Mouse (Mus musculus): Measurements from ENCODE around the gene Clybl. TPM values are rescaled to one million over a fixed set of nuclear protein-coding genes. Genes with fewer than 3 reads are reported as not detected.

Clybl gene
- polyA plus RNA-seq, 1 experiment from 2014 or later: 17.2 TPM

- WGBS: 89% methylated on average over 18 of the region's 18 CpGs
- H3K36me3 ChIP-seq (ENCODE audit: control insufficient read depth, insufficient read depth, low read length): no peaks in the 10 kb centered on the region
- H3K27me3 ChIP-seq (ENCODE audit: control insufficient read depth, insufficient read depth, low read length): no peaks in the 10 kb centered on the region
- no peak overlapping the region for H3K9ac ChIP-seq (replicated peaks; ENCODE audit: low read length)
- H3K9me3 ChIP-seq (ENCODE audit: control insufficient read depth, low read length): no peaks in the 10 kb centered on the region
- H3K4me3 ChIP-seq (replicated peaks; ENCODE audit: low read depth, low read length): no peak overlapping the region
- no peak for DNase-seq
- H3K4me2 ChIP-seq (ENCODE audit: low read length): no peak overlapping the region
- H3K27ac ChIP-seq (replicated peaks; ENCODE audit: low read depth, low read length): no peak overlapping the region
- no peaks in the 10 kb centered on the region for H3K4me1 ChIP-seq (ENCODE audit: control insufficient read depth, insufficient read depth, low read length)
- no peak for ATAC-seq (ENCODE audit: low FRiP score, low TSS enrichment)
These were observed 65.7 kb downstream of the Clybl start for GRCm38 (mm10) chr14:122246919-122247859.

GRCm38 (mm10) chr14:122249123-122249522 is 67.6 kb downstream of the Clybl start:
- H3K27me3 ChIP-seq (ENCODE audit: control insufficient read depth, insufficient read depth, low read length): 0 out of 2 replicates have a peak, but pooled peaks cover 2% of the 10 kb centered on the region
- H3K4me3 ChIP-seq (replicated peaks; ENCODE audit: low read depth, low read length): no peak overlapping the region
- WGBS: 86% methylated on average over 3 of the region's 3 CpGs
- no peak overlapping the region for H3K9ac ChIP-seq (replicated peaks; ENCODE audit: low read length)
- H3K4me2 ChIP-seq (ENCODE audit: low read length): no peak overlapping the region
- H3K4me1 ChIP-seq (ENCODE audit: control insufficient read depth, insufficient read depth, low read length): no peaks in the 10 kb centered on the region
- H3K9me3 ChIP-seq (ENCODE audit: control insufficient read depth, low read length): no peaks in the 10 kb centered on the region
- H3K36me3 ChIP-seq (ENCODE audit: control insufficient read depth, insufficient read depth, low read length): no peaks in the 10 kb centered on the region
- DNase-seq: no peak
- H3K27ac ChIP-seq (replicated peaks; ENCODE audit: low read depth, low read length): no peak overlapping the region
- no peak for ATAC-seq (ENCODE audit: low FRiP score, low TSS enrichment)

- H3K9ac ChIP-seq (replicated peaks; ENCODE audit: low read length): no peak overlapping the region
- peaks cover 19% of the 10 kb centered on the region; the same call in 1 of the 2 replicates for H3K27me3 ChIP-seq (ENCODE audit: control insufficient read depth, insufficient read depth, low read length)
- H3K27ac ChIP-seq (replicated peaks; ENCODE audit: low read depth, low read length): no peak overlapping the region
- no peak overlapping the region for H3K4me2 ChIP-seq (ENCODE audit: low read length)
- H3K36me3 ChIP-seq (ENCODE audit: control insufficient read depth, insufficient read depth, low read length): no peaks in the 10 kb centered on the region
- H3K9me3 ChIP-seq (ENCODE audit: control insufficient read depth, low read length): no peaks in the 10 kb centered on the region
- peaks cover 9% of the 10 kb centered on the region; the same call in 1 of the 2 replicates for H3K4me1 ChIP-seq (ENCODE audit: control insufficient read depth, insufficient read depth, low read length)
- no peak overlapping the region for H3K4me3 ChIP-seq (replicated peaks; ENCODE audit: low read depth, low read length)
- ATAC-seq (ENCODE audit: low FRiP score, low TSS enrichment) (no peak), DNase-seq (no peak)
These were observed 69.8 kb downstream of the Clybl start for GRCm38 (mm10) chr14:122251346-122251745.

GRCm38 (mm10) chr14:122255562-122256260 is 74.2 kb downstream of the Clybl start:
- Histone ChIP-seq H3K9me3 (ENCODE audit: control insufficient read depth, low read length) (no peaks in the 10 kb centered on the region), H3K4me3 (replicated peaks; ENCODE audit: low read depth, low read length) (no peak overlapping the region), H3K4me1 (ENCODE audit: control insufficient read depth, insufficient read depth, low read length) (peaks cover 9% of the 10 kb centered on the region; the same call in 1 of the 2 replicates), H3K36me3 (ENCODE audit: control insufficient read depth, insufficient read depth, low read length) (no peaks in the 10 kb centered on the region), H3K27ac (replicated peaks; ENCODE audit: low read depth, low read length) (no peak overlapping the region), H3K4me2 (ENCODE audit: low read length) (peak overlapping the region; percentile 23), H3K9ac (replicated peaks; ENCODE audit: low read length) (no peak overlapping the region), H3K27me3 (ENCODE audit: control insufficient read depth, insufficient read depth, low read length) (peaks cover 50% of the 10 kb centered on the region)
- 5% methylated on average over 21 of the region's 21 CpGs for WGBS
- ATAC-seq (ENCODE audit: low FRiP score, low TSS enrichment) (no peak), DNase-seq (peak; percentile 36)

GRCm38 (mm10) chr14:122256261-122256634 is 74.7 kb downstream of the Clybl start:
- Histone ChIP-seq H3K9me3 (ENCODE audit: control insufficient read depth, low read length) (no peaks in the 10 kb centered on the region), H3K9ac (replicated peaks; ENCODE audit: low read length) (no peak overlapping the region), H3K4me2 (ENCODE audit: low read length) (peak overlapping the region; percentile 23), H3K4me3 (replicated peaks; ENCODE audit: low read depth, low read length) (no peak overlapping the region), H3K4me1 (ENCODE audit: control insufficient read depth, insufficient read depth, low read length) (peaks cover 9% of the 10 kb centered on the region; the same call in 1 of the 2 replicates), H3K36me3 (ENCODE audit: control insufficient read depth, insufficient read depth, low read length) (no peaks in the 10 kb centered on the region), H3K27me3 (ENCODE audit: control insufficient read depth, insufficient read depth, low read length) (peaks cover 50% of the 10 kb centered on the region), H3K27ac (replicated peaks; ENCODE audit: low read depth, low read length) (no peak overlapping the region)
- DNase-seq (peak; percentile 38), ATAC-seq (ENCODE audit: low FRiP score, low TSS enrichment) (no peak)
- WGBS: 11% methylated on average over 8 of the region's 8 CpGs

DNA sequence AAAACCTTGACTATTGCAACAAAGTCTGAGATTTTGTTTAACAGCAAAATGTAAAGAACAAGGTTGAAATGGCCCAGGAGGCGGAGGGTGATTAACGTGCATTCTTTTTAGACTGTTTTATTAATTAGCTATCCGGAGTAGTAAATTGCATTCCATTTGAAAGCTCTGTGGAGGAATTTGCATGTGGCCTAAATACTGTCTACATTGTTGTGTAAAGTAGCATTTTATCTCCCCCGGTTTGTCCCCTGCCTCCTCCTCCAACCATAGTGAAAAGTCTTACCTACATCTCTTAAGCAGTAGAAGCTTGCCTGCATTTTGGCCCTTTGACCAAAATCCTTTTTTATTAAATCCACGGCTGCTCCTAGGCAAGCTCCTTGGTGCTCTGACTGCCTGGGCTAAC is 76.8 kb downstream of the Clybl start:
- Histone ChIP-seq H3K4me2 (ENCODE audit: low read length) (no peak overlapping the region), H3K9ac (replicated peaks; ENCODE audit: low read length) (no peak overlapping the region), H3K4me1 (ENCODE audit: control insufficient read depth, insufficient read depth, low read length) (peaks cover 9% of the 10 kb centered on the region; the same call in 1 of the 2 replicates), H3K36me3 (ENCODE audit: control insufficient read depth, insufficient read depth, low read length) (no peaks in the 10 kb centered on the region), H3K27me3 (ENCODE audit: control insufficient read depth, insufficient read depth, low read length) (peaks cover 50% of the 10 kb centered on the region), H3K27ac (replicated peaks; ENCODE audit: low read depth, low read length) (no peak overlapping the region), H3K4me3 (replicated peaks; ENCODE audit: low read depth, low read length) (no peak overlapping the region), H3K9me3 (ENCODE audit: control insufficient read depth, low read length) (no peaks in the 10 kb centered on the region)
- DNase-seq: no peak
- WGBS: 29% methylated on average over 5 of the region's 5 CpGs
- no peak for ATAC-seq (ENCODE audit: low FRiP score, low TSS enrichment)

DNA sequence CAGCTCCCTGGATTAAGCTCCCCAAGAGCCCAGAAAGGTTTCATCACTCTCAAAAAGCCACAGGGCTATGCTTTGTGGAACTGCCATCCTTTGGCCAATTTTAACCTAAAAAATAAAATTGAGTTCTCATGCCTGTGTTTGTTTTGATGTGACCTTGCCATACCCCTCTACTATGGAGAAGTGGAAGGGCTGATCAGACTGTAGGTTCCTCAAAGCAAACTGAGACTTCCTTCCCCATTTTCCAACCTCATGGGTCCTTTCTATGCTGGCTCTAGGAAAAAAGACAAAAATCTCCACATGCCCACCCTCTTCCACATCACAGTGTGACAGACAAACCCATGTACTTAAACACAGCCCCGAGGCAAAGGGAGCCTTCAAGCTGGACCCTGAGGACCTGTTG is 79.7 kb downstream of the Clybl start:
- 91% methylated on average over 1 of the region's 1 CpGs for WGBS
- Histone ChIP-seq H3K4me3 (replicated peaks; ENCODE audit: low read depth, low read length) (no peak overlapping the region), H3K9ac (replicated peaks; ENCODE audit: low read length) (no peak overlapping the region), H3K4me2 (ENCODE audit: low read length) (no peak overlapping the region), H3K9me3 (ENCODE audit: control insufficient read depth, low read length) (no peaks in the 10 kb centered on the region), H3K36me3 (ENCODE audit: control insufficient read depth, insufficient read depth, low read length) (no peaks in the 10 kb centered on the region), H3K27me3 (ENCODE audit: control insufficient read depth, insufficient read depth, low read length) (peaks cover 32% of the 10 kb centered on the region), H3K27ac (replicated peaks; ENCODE audit: low read depth, low read length) (no peak overlapping the region), H3K4me1 (ENCODE audit: control insufficient read depth, insufficient read depth, low read length) (peaks cover 1% of the 10 kb centered on the region; the same call in 1 of the 2 replicates)
- ATAC-seq (ENCODE audit: low FRiP score, low TSS enrichment) (no peak), DNase-seq (no peak)

DNA sequence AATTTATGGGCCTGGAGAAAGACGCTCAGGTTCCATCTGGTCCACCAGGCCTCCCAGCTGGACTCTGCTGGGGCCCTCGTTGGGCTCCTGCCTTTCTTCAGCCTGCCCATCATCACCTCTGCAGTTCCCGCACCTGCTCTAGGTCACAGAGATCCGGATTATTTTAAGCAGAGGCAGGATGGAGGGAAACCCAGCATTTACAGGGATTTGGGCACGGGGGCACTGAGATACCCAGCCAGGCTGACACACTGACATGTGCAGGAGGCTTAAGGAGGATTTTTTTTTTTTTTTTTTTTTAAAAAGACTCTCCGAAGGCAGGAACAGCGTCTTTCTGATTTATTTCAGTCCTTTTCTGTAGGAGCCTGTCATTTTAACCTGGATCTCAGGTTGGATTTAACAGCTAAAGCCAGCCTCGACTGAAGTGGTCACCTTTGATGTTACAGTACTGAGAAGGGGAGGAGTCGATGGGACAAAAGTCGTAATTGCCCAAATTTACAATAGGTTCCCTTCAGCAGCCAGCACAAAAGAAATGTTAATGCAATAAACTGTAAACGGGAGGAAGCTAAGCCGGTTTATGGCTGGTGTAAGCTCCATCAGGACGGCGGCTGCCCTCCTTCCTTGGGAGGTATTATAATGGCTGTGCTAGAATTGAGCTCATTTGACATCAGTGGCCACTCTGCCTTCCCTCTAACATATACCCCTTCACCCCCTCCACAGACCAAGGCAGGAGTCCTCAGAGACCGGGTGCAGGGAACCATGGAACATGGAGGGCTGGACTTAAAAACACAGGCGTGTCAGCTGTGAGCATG is 81.6 kb downstream of the Clybl start:
- Histone ChIP-seq H3K27ac (replicated peaks; ENCODE audit: low read depth, low read length) (no peak overlapping the region), H3K36me3 (ENCODE audit: control insufficient read depth, insufficient read depth, low read length) (no peaks in the 10 kb centered on the region), H3K27me3 (ENCODE audit: control insufficient read depth, insufficient read depth, low read length) (peaks cover 16% of the 10 kb centered on the region), H3K9me3 (ENCODE audit: control insufficient read depth, low read length) (no peaks in the 10 kb centered on the region), H3K4me2 (ENCODE audit: low read length) (no peak overlapping the region), H3K9ac (replicated peaks; ENCODE audit: low read length) (no peak overlapping the region), H3K4me3 (replicated peaks; ENCODE audit: low read depth, low read length) (no peak overlapping the region), H3K4me1 (ENCODE audit: control insufficient read depth, insufficient read depth, low read length) (no peaks in the 10 kb centered on the region)
- ATAC-seq (ENCODE audit: low FRiP score, low TSS enrichment): no peak; the same call in 1 of the 2 replicates
- WGBS: 39% methylated on average over 16 of the region's 16 CpGs
- DNase-seq: peak; percentile 38

All from midbrain, embryonic 14.5 days (tissue).